Mouse (Mus musculus): ENCODE data around the gene Dmap1.

DNA sequence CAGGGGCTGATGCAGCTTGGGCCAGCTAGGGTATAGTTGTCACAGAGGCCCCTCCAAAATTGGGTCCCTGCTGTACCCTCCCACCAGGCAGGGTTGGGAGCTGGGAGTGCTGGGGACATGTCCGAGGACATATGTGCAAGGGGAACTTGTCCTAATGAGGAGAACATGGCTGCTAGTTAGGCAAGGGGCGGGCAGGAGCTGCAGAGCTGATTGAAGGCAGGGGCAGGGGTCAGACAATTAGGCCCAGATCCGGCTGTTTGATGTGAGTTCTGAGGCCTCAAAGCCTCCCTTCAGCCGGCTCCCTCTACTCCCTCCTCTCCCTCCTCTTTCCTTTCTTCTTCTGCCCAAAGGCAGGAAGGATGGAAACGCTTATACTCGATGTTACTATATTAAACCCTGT lies 25.1 kb downstream of the Dmap1 start:
- TF ChIP-seq POLR2A (IDR thresholded peaks at IDR 0.05; ENCODE audit: insufficient read depth, low read length) (no peak), CTCF (IDR thresholded peaks at IDR 0.05; ENCODE audit: low read depth, low read length) (no peak)
